ENCODE assay signal across 8 mouse cellular contexts in the genomic region with DNA sequence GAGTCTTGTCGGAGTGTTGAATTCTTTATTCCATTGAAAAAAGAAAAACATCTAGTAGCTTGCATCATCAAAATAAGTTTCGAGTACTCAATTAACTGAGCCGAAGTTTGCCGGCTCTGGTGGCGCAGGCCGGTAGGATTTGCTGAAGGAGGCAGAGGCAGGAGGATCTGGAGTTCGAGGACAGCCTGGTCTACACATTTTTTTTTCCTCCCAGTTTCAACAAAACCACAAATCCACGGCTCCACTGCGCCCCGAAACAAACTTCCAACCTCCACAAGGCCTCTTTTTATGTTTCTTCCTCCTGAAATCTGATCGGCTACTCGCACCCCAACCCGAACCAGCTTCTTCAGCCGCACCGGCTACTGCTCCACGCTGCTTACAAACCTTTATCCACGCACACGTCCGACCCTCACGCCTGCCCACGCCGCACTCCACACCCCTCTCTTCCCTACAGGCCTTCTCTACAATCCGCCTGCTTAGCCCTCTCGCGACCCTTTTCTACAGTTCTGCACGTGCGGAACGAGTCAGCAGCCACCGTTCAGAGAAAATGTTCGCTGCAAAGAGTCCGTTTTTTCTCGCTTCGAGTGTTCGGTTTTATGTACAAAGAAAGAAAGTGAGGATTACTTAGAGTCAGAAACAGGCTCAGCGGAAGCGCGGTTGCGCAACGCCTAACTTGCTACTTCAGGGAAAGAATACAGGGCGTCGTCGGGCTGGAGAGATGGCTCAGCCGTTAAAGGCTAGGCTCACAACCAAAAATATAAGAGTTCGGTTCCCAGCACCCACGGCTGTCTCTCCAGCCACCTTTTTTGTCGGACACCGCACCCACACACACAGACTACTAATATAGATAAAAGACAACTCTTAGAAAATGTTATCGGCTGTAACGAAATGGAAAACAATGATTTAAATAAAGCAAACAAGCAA. TPM values are rescaled to one million over a fixed set of nuclear protein-coding genes. Genes with fewer than 3 reads are reported as not detected.
DNase-seq lines count a peak whose midpoint lies in the region; ATAC-seq and TF ChIP-seq lines count a peak whose summit lies in the region.

No protein-coding gene starts in this region.

- peak; percentile 63 for ATAC-seq in heart, embryonic 12.5 days (ENCODE audit: insufficient number of reproducible peaks, low FRiP score)
- ATAC-seq in kidney, postnatal 0 days (replicated peaks; ENCODE audit: low FRiP score, low read depth), result peak; percentile 60
- peak; percentile 77 for ATAC-seq in liver, embryonic 11.5 days (replicated peaks; ENCODE audit: low FRiP score)
- peak; percentile 56 for ATAC-seq in stomach, embryonic 14.5 days (ENCODE audit: insufficient number of reproducible peaks, insufficient read depth, low FRiP score, low read depth)

- peak overlapping the region; percentile 88 for H3K27ac ChIP-seq in heart, embryonic 12.5 days (ENCODE audit: poor library complexity, severe bottlenecking)
- H3K27ac ChIP-seq in kidney, postnatal 0 days, result peak overlapping the region; percentile 97
- H3K27ac ChIP-seq in liver, embryonic 11.5 days (ENCODE audit: low read depth, low read length), result peak overlapping the region; percentile 90
- peak overlapping the region; percentile 97 for H3K27ac ChIP-seq in stomach, embryonic 14.5 days (ENCODE audit: low read length)

- no peak for TF ChIP-seq CTCF in kidney, postnatal 0 days (IDR thresholded peaks at IDR 0.05; ENCODE audit: low read depth)

- under 1% methylated on average over 49 of the region's 49 CpGs for WGBS in heart, embryonic 12.5 days
- under 1% methylated on average over 49 of the region's 49 CpGs for WGBS in kidney, postnatal 0 days
- WGBS in liver, embryonic 11.5 days, result under 1% methylated on average over 49 of the region's 49 CpGs
- under 1% methylated on average over 49 of the region's 49 CpGs for WGBS in stomach, embryonic 14.5 days

- no peaks in the 10 kb centered on the region for H3K9me3 ChIP-seq in erythroblast, embryonic 14.5 days (ENCODE audit: control insufficient read depth, low read length)
- H3K9me3 ChIP-seq in heart, embryonic 12.5 days (replicated peaks), result no peaks in the 10 kb centered on the region
- no peaks in the 10 kb centered on the region for H3K9me3 ChIP-seq in kidney, postnatal 0 days (replicated peaks; ENCODE audit: low read length)
- no peaks in the 10 kb centered on the region for H3K9me3 ChIP-seq in liver, embryonic 11.5 days (ENCODE audit: control insufficient read depth, low read length)
- H3K9me3 ChIP-seq in stomach, embryonic 14.5 days (ENCODE audit: control insufficient read depth, low read depth, low read length), result no peaks in the 10 kb centered on the region

- peak overlapping the region; percentile 90 for H3K4me2 ChIP-seq in heart, embryonic 12.5 days
- peak overlapping the region; percentile 79 for H3K4me2 ChIP-seq in kidney, postnatal 0 days (ENCODE audit: low read length)
- peak overlapping the region; percentile 87 for H3K4me2 ChIP-seq in liver, embryonic 11.5 days
- peak overlapping the region; percentile 46 for H3K4me2 ChIP-seq in stomach, embryonic 14.5 days (replicated peaks; ENCODE audit: low read depth, low read length)

- peak overlapping the region; percentile 77 for H3K4me3 ChIP-seq in erythroblast, embryonic 14.5 days (replicated peaks)
- peak overlapping the region; percentile 71 for H3K4me3 ChIP-seq in heart, embryonic 12.5 days
- peak overlapping the region; percentile 63 for H3K4me3 ChIP-seq in kidney, postnatal 0 days (replicated peaks; ENCODE audit: low read depth, low read length)
- H3K4me3 ChIP-seq in liver, embryonic 11.5 days (ENCODE audit: low read depth, low read length), result peak overlapping the region; percentile 81
- H3K4me3 ChIP-seq in stomach, embryonic 14.5 days (ENCODE audit: low read depth, low read length), result peak overlapping the region; percentile 67

- DNase-seq in CD4-positive, CD25-positive, alpha-beta regulatory T cell, adult 2 months (ENCODE audit: low read depth, low spot score), result peak; percentile 94
- peak; percentile 80 for DNase-seq in brain, embryonic 18.5 days (ENCODE audit: low read depth, low spot score)
- DNase-seq in kidney, postnatal 0 days (ENCODE audit: low spot score), result peak; percentile 85
- DNase-seq in liver, embryonic 11.5 days (ENCODE audit: low spot score), result peak; percentile 90
- DNase-seq in natural killer cell, adult 2 months (ENCODE audit: low spot score in 2 of 2), result peak; percentile 85 to 90

- no peaks in the 10 kb centered on the region for H3K36me3 ChIP-seq in erythroblast, embryonic 14.5 days (ENCODE audit: control insufficient read depth)
- no peaks in the 10 kb centered on the region for H3K36me3 ChIP-seq in heart, embryonic 12.5 days
- no peaks in the 10 kb centered on the region for H3K36me3 ChIP-seq in kidney, postnatal 0 days (ENCODE audit: insufficient read depth, low read length)
- no peaks in the 10 kb centered on the region for H3K36me3 ChIP-seq in liver, embryonic 11.5 days (ENCODE audit: control insufficient read depth, insufficient read depth, low read length)
- no peaks in the 10 kb centered on the region for H3K36me3 ChIP-seq in stomach, embryonic 14.5 days (ENCODE audit: control insufficient read depth, insufficient read depth, low read length)

- peak overlapping the region; percentile 85 for H3K9ac ChIP-seq in heart, embryonic 12.5 days
- peak overlapping the region; percentile 82 for H3K9ac ChIP-seq in kidney, postnatal 0 days (ENCODE audit: low read depth, low read length)
- H3K9ac ChIP-seq in liver, embryonic 11.5 days (ENCODE audit: low read depth, low read length), result peak overlapping the region; percentile 88
- H3K9ac ChIP-seq in stomach, embryonic 14.5 days (replicated peaks; ENCODE audit: low read depth, low read length), result peak overlapping the region; percentile 77

- H3K27me3 ChIP-seq in erythroblast, embryonic 14.5 days (ENCODE audit: control insufficient read depth), result peaks cover 4% of the 10 kb centered on the region
- no peaks in the 10 kb centered on the region for H3K27me3 ChIP-seq in heart, embryonic 12.5 days (replicated peaks)
- H3K27me3 ChIP-seq in kidney, postnatal 0 days (ENCODE audit: insufficient read depth, low read length), result no peaks in the 10 kb centered on the region
- no peaks in the 10 kb centered on the region for H3K27me3 ChIP-seq in liver, embryonic 11.5 days (replicated peaks; ENCODE audit: control insufficient read depth, insufficient read depth, low read length)
- H3K27me3 ChIP-seq in stomach, embryonic 14.5 days (ENCODE audit: control insufficient read depth, insufficient read depth, low read length), result no peaks in the 10 kb centered on the region

- H3K4me1 ChIP-seq in erythroblast, embryonic 14.5 days (ENCODE audit: control insufficient read depth), result peaks cover 56% of the 10 kb centered on the region
- H3K4me1 ChIP-seq in heart, embryonic 12.5 days (replicated peaks), result peaks cover 14% of the 10 kb centered on the region
- H3K4me1 ChIP-seq in kidney, postnatal 0 days (replicated peaks; ENCODE audit: insufficient read depth, low read length), result no peaks in the 10 kb centered on the region
- peaks cover 14% of the 10 kb centered on the region for H3K4me1 ChIP-seq in liver, embryonic 11.5 days (replicated peaks; ENCODE audit: control insufficient read depth, insufficient read depth, low read length)
- H3K4me1 ChIP-seq in stomach, embryonic 14.5 days (ENCODE audit: control insufficient read depth, insufficient read depth, low read length), result no peaks in the 10 kb centered on the region; the same call in 1 of the 2 replicates

RNA-seq across cellular contexts. Expression of a gene that starts 12.5 kb away (rescaled TPM):
- 0.02 TPM in 1 of 2 replicates, not detected in the other for polyA plus RNA-seq in erythroblast, embryonic 14.5 days (2012)
- polyA plus RNA-seq in heart, embryonic 12.5 days (2016; fragmentation: Nextera tagmentation; extraction: Ambion mirVana), result not detected in 2 replicates
- not detected in 2 replicates for polyA plus RNA-seq in kidney, postnatal 0 days (2015; fragmentation: Nextera tagmentation; extraction: Ambion mirVana)
- polyA plus RNA-seq in liver, embryonic 11.5 days (2014; fragmentation: Nextera tagmentation; extraction: Ambion mirVana), result not detected in 2 replicates
- polyA plus RNA-seq in stomach, embryonic 14.5 days (2014; fragmentation: Nextera tagmentation; extraction: Ambion mirVana), result 0.29 and 0.34 TPM in 2 replicates

RNA-seq across cellular contexts. Expression of a gene that starts 12.5 kb away (rescaled TPM):
- not detected in 2 replicates for polyA plus RNA-seq in erythroblast, embryonic 14.5 days (2012)
- not detected in 2 replicates for polyA plus RNA-seq in heart, embryonic 12.5 days (2016; fragmentation: Nextera tagmentation; extraction: Ambion mirVana)
- not detected in 2 replicates for polyA plus RNA-seq in kidney, postnatal 0 days (2015; fragmentation: Nextera tagmentation; extraction: Ambion mirVana)
- not detected in 2 replicates for polyA plus RNA-seq in liver, embryonic 11.5 days (2014; fragmentation: Nextera tagmentation; extraction: Ambion mirVana)
- not detected in 2 replicates for polyA plus RNA-seq in stomach, embryonic 14.5 days (2014; fragmentation: Nextera tagmentation; extraction: Ambion mirVana)

RNA-seq across cellular contexts. Expression of a gene that starts 48.8 kb away (rescaled TPM):
- not detected in 2 replicates for polyA plus RNA-seq in erythroblast, embryonic 14.5 days (2012)
- not detected in 2 replicates for polyA plus RNA-seq in heart, embryonic 12.5 days (2016; fragmentation: Nextera tagmentation; extraction: Ambion mirVana)
- 0.12 TPM in 1 of 2 replicates, not detected in the other for polyA plus RNA-seq in kidney, postnatal 0 days (2015; fragmentation: Nextera tagmentation; extraction: Ambion mirVana)
- not detected in 2 replicates for polyA plus RNA-seq in liver, embryonic 11.5 days (2014; fragmentation: Nextera tagmentation; extraction: Ambion mirVana)
- polyA plus RNA-seq in stomach, embryonic 14.5 days (2014; fragmentation: Nextera tagmentation; extraction: Ambion mirVana), result not detected in 2 replicates

RNA-seq across cellular contexts. Expression of a gene that starts 49.6 kb away (rescaled TPM):
- not detected in 2 replicates for polyA plus RNA-seq in erythroblast, embryonic 14.5 days (2012)
- polyA plus RNA-seq in heart, embryonic 12.5 days (2016; fragmentation: Nextera tagmentation; extraction: Ambion mirVana), result not detected in 2 replicates
- polyA plus RNA-seq in kidney, postnatal 0 days (2015; fragmentation: Nextera tagmentation; extraction: Ambion mirVana), result 0.16 and 0.17 TPM in 2 replicates
- polyA plus RNA-seq in liver, embryonic 11.5 days (2014; fragmentation: Nextera tagmentation; extraction: Ambion mirVana), result not detected in 2 replicates
- polyA plus RNA-seq in stomach, embryonic 14.5 days (2014; fragmentation: Nextera tagmentation; extraction: Ambion mirVana), result not detected in 2 replicates

RNA-seq across cellular contexts. Expression of a gene that starts 52.3 kb away (rescaled TPM):
- polyA plus RNA-seq in erythroblast, embryonic 14.5 days (2012), result not detected in 2 replicates
- polyA plus RNA-seq in heart, embryonic 12.5 days (2016; fragmentation: Nextera tagmentation; extraction: Ambion mirVana), result 0.68 TPM in 1 of 2 replicates, not detected in the other
- polyA plus RNA-seq in kidney, postnatal 0 days (2015; fragmentation: Nextera tagmentation; extraction: Ambion mirVana), result 0.51 and 0.65 TPM in 2 replicates
- polyA plus RNA-seq in liver, embryonic 11.5 days (2014; fragmentation: Nextera tagmentation; extraction: Ambion mirVana), result 4.7 and 5.3 TPM in 2 replicates
- 1.5 and 1.9 TPM in 2 replicates for polyA plus RNA-seq in stomach, embryonic 14.5 days (2014; fragmentation: Nextera tagmentation; extraction: Ambion mirVana)

Comparison
In these comparisons a context has a peak if more than half of its experiments do, and no peak if none do; other contexts are left out.
1. Peak in every context shown above with its lines: DNase-seq, ATAC-seq, H3K4me3 ChIP-seq and H3K27ac ChIP-seq.